Mouse (Mus musculus): ENCODE measurements around the gene Calm2.
A peak's percentile ranks its signal among the peaks of the same experiment; 100 is the strongest.

The Calm2 gene

GRCm38 (mm10) chr17:87405576-87405975 is 41.2 kb downstream of the Calm2 start:
- DNase-seq (ENCODE audit: inconsistent age in 2 of 2, low spot score in 1 of 2), result peak; percentile 14 to 37

GRCm38 (mm10) chr17:87403462-87403861 is 43.3 kb downstream of the Calm2 start:
- no peak for DNase-seq (ENCODE audit: inconsistent age in 2 of 2, low spot score in 1 of 2)

GRCm38 (mm10) chr17:87402444-87402843 is 44.3 kb downstream of the Calm2 start:
- no peak for DNase-seq (ENCODE audit: inconsistent age in 2 of 2, low spot score in 1 of 2)

GRCm38 (mm10) chr17:87397088-87397487 is 49.6 kb downstream of the Calm2 start:
- no peak for DNase-seq (ENCODE audit: inconsistent age in 2 of 2, low spot score in 1 of 2)

GRCm38 (mm10) chr17:87391242-87391641 is 55.5 kb downstream of the Calm2 start:
- peak; percentile 34 to 56 for DNase-seq (ENCODE audit: inconsistent age in 2 of 2, low spot score in 1 of 2)

GRCm38 (mm10) chr17:87387068-87387467 is 59.7 kb downstream of the Calm2 start:
- no peak for DNase-seq (ENCODE audit: inconsistent age in 2 of 2, low spot score in 1 of 2)

- no peak for DNase-seq (ENCODE audit: inconsistent age in 2 of 2, low spot score in 1 of 2)
Measured at GRCm38 (mm10) chr17:87385835-87386234, 60.9 kb downstream of the Calm2 start.
